Mouse (Mus musculus): ENCODE data around the gene Il27ra.

GRCm38 (mm10) chr8:84069169-84069568 is 26.8 kb upstream of the Il27ra start:
- TF ChIP-seq CTCF (IDR thresholded peaks at IDR 0.05; ENCODE audit: low read depth, low read length) (no peak), GATA1 (IDR thresholded peaks at IDR 0.05; ENCODE audit: borderline replicate concordance, low read length) (no peak), TAL1 (conservative IDR thresholded peaks at IDR 0.05; ENCODE audit: low read depth, low read length) (no peak), POLR2AphosphoS5 (IDR thresholded peaks at IDR 0.05; ENCODE audit: insufficient replicate concordance, low read depth, low read length) (no peak)
